In the genomic region with DNA sequence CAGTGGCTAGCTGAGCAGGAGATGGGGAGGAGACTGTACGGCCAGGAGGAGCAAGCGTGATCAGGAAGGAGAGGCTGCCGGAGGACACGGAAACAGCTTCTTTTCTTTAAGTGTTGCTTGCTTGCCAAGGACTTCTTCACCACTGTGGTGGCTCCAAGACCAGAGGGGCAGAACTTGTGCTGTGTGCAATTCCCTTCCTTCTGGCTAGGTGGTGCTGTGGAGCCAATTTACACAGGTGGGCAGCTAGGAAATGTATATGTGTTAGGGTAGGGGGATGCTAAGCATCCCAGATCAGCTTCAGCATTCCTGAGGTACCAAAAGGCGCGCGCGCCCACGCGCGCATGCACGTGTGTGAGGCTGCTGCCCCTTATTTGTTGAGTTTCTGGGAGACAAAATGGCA, we compare ENCODE assay signal across 16 mouse cellular contexts.
DNase-seq lines count a peak whose midpoint lies in the region; TF ChIP-seq lines count a peak whose summit lies in the region.
"Had no signal": no experiment of that assay in that cellular context is flagged by ENCODE, and none has a peak within 500 bp of the region (broad histone marks: within the 10 kb centered on the region; RNA-seq: fewer than 3 reads in every experiment).

No protein-coding gene starts in this region.

- no peak overlapping the region for H3K4me3 ChIP-seq in layer of hippocampus, adult 2 months
- no peak overlapping the region for H3K4me3 ChIP-seq in bone marrow, adult 2 months (replicated peaks; ENCODE audit: control insufficient read depth, low read depth, low read length)
- H3K4me3 ChIP-seq: embryonic facial prominence, embryonic 13.5 days; forebrain, embryonic 15.5 days; limb, embryonic 10.5 days had no signal

- H3K27ac ChIP-seq in layer of hippocampus, adult 2 months = no peak overlapping the region
- no peak overlapping the region for H3K27ac ChIP-seq in bone marrow, adult 2 months (ENCODE audit: control insufficient read depth, insufficient read depth, low read depth, low read length, poor library complexity)
- H3K27ac ChIP-seq: embryonic facial prominence, embryonic 13.5 days; forebrain, embryonic 15.5 days; limb, embryonic 10.5 days had no signal

- no peaks in the 10 kb centered on the region for H3K4me1 ChIP-seq in bone marrow, adult 2 months (ENCODE audit: control insufficient read depth, insufficient read depth, low read length)

- TF ChIP-seq CTCF in layer of hippocampus, adult 2 months (conservative IDR thresholded peaks at IDR 0.05) = peak; percentile 65
- peak; percentile 15; the same call in 1 of the 2 replicates for TF ChIP-seq CTCF in bone marrow, adult 2 months (IDR thresholded peaks at IDR 0.05; ENCODE audit: control insufficient read depth, insufficient read depth, low read length)

- no peak for DNase-seq in layer of hippocampus, adult 2 months (ENCODE audit: low spot score in 2 of 2)
- no peak for DNase-seq in layer of hippocampus, postnatal 10 days (ENCODE audit: low spot score in 2 of 2)
- DNase-seq in thymus, postnatal 25 days = peak; percentile 6
- no peak for DNase-seq in thymus, adult 18-20 months
- DNase-seq in thymus, postnatal 4 days = peak; percentile 33
- DNase-seq in adrenal gland, postnatal 14 days = no peak
- DNase-seq in left cerebral cortex, adult 9 months (ENCODE audit: low spot score in 2 of 2) = no peak
- DNase-seq: adrenal gland, postnatal 10 days; cerebellum, adult 9-11 months; gastrocnemius, postnatal 25 days; kidney, postnatal 36 days; midbrain, embryonic 14.5 days had no signal

- 95% methylated on average over 12 of the region's 12 CpGs for WGBS in bone marrow, adult 2 months

- no peak for TF ChIP-seq POLR2A in bone marrow, adult 2 months (IDR thresholded peaks at IDR 0.05; ENCODE audit: borderline replicate concordance, control insufficient read depth, low read depth, low read length)

Comparison
In these comparisons a context has a peak if more than half of its experiments do, and no peak if none do; other contexts are left out.
1. DNase-seq: peak in thymus, postnatal 25 days (single experiment) and thymus, postnatal 4 days (single experiment); none in layer of hippocampus, adult 2 months (0 of 2), layer of hippocampus, postnatal 10 days (0 of 2), thymus, adult 18-20 months (0 of 2), adrenal gland, postnatal 14 days (single experiment) and left cerebral cortex, adult 9 months (0 of 2).